Mouse (Mus musculus) lung, adult 2 months (tissue): Measurements from ENCODE around the gene Apol7b. TPM values are rescaled to one million over a fixed set of nuclear protein-coding genes. Genes with fewer than 3 reads are reported as not detected.
"Not testable (repeated sequence)": the region's sequence is repeated elsewhere in the genome, so short reads cannot be mapped to it uniquely, and the experiment has no call there.

Source experiments
- DNase-seq: peaks from one replicate; pipeline ENCODE4 v3.0.0; 2022
- H3K4me1 ChIP-seq: fragments of 200-500 bp; 2 replicates; pipeline ENCODE4 v1.6.1; 2011; ENCODE audit warnings: low read length; ENCODE audit not compliant: control insufficient read depth, insufficient read depth
- H3K4me3 ChIP-seq: fragments of 200-500 bp; replicated peaks from 2 replicates; pipeline ENCODE3; 2011; ENCODE audit warnings: low read depth, mild to moderate bottlenecking, control low read depth, low read length; ENCODE audit errors: extremely low read depth
- CTCF ChIP-seq: fragments of 200-500 bp; IDR thresholded peaks from 2 replicates; pipeline ENCODE4 v1.5.1; 2011; ENCODE audit warnings: mild to moderate bottlenecking, low read length, control low read depth; ENCODE audit not compliant: insufficient read depth
- POLR2A ChIP-seq: fragments of 200-500 bp; IDR thresholded peaks from 2 replicates; pipeline ENCODE4 v1.6.1; 2011; ENCODE audit warnings: low read depth, mild to moderate bottlenecking, control low read depth, low read length, borderline replicate concordance; ENCODE audit errors: extremely low read depth
- WGBS: fragments of 180-500 bp; shearing (Covaris S2); methylation state at CpG from one replicate; pipeline ENCODE4 v1.1.7; 2018; 5-methylcytosine and 5-hydroxymethylcytosine counted together
- polyA plus RNA-seq: library from polyadenylated mRNA; depleted of rRNA; stranded (reverse); fragments of >200 nt; gene quantifications from 2 replicates; pipeline ENCODE4 v1.2.3, GENCODE M21; 2012

The Apol7b gene
- polyA plus RNA-seq, 1 experiment = not detected

- WGBS = 53% methylated on average over 1 of the region's 4 CpGs
- not testable (repeated sequence) for H3K4me1 ChIP-seq, H3K4me3 ChIP-seq
Observed at GRCm38 (mm10) chr15:77411035-77411434, 36.3 kb downstream of the Apol7b start, which contains the start of gene Apol9a. TSS of gene Apol9a (minus strand) at chr15:77411135.

GRCm38 (mm10) chr15:77406370-77406769 lies 40.9 kb downstream of the Apol7b start:
- 55% methylated on average over 10 of the region's 10 CpGs for WGBS
- H3K4me3 ChIP-seq, H3K4me1 ChIP-seq, DNase-seq: not testable (repeated sequence)

More at GRCm38 (mm10) chr15:77411035-77411434, 36.3 kb downstream of the Apol7b start, which contains the start of gene Apol9a:
- not testable (repeated sequence) for DNase-seq

- H3K4me1 ChIP-seq, DNase-seq, H3K4me3 ChIP-seq: not testable (repeated sequence)
- 57% methylated on average over 9 of the region's 9 CpGs for WGBS
- 0 out of 2 replicates have a peak, but pooled peaks have one; percentile 22 for TF ChIP-seq CTCF
Observed at GRCm38 (mm10) chr15:77399027-77399426, 48.3 kb downstream of the Apol7b start, which contains the start of gene Apol7a. TSS of gene Apol7a (minus strand) at chr15:77399110.

GRCm38 (mm10) chr15:77397450-77398132 lies 49.7 kb downstream of the Apol7b start:
- not testable (repeated sequence) for H3K4me3 ChIP-seq, DNase-seq, H3K4me1 ChIP-seq
- 35% methylated on average over 11 of the region's 11 CpGs for WGBS

- 40% methylated on average over 3 of the region's 3 CpGs for WGBS
- not testable (repeated sequence) for DNase-seq, H3K4me3 ChIP-seq, H3K4me1 ChIP-seq
Observed at GRCm38 (mm10) chr15:77393832-77394231, 53.5 kb downstream of the Apol7b start.

GRCm38 (mm10) chr15:77387462-77387861 lies 59.8 kb downstream of the Apol7b start:
- Histone ChIP-seq H3K4me1 (no peaks in the 10 kb centered on the region), H3K4me3 (no peak overlapping the region)
- TF ChIP-seq POLR2A (no peak), CTCF (no peak)
- WGBS = 84% methylated on average over 2 of the region's 2 CpGs
- DNase-seq = no peak

- DNase-seq = no peak
- WGBS = 89% methylated on average over 7 of the region's 7 CpGs
- TF ChIP-seq POLR2A = no peak
- TF ChIP-seq CTCF = no peak
- Histone ChIP-seq H3K4me3 (no peak overlapping the region), H3K4me1 (no peaks in the 10 kb centered on the region)
Observed at GRCm38 (mm10) chr15:77384340-77385030, 62.8 kb downstream of the Apol7b start.

GRCm38 (mm10) chr15:77382880-77383279 lies 64.4 kb downstream of the Apol7b start:
- Histone ChIP-seq H3K4me3 (no peak overlapping the region), H3K4me1 (no peaks in the 10 kb centered on the region)
- TF ChIP-seq CTCF = no peak
- no peak for DNase-seq
- WGBS = 52% methylated on average over 1 of the region's 1 CpGs

- no peak for DNase-seq
- WGBS = 79% methylated on average over 11 of the region's 11 CpGs
- TF ChIP-seq CTCF = no peak
- no peak for TF ChIP-seq POLR2A
- H3K4me1 ChIP-seq = no peaks in the 10 kb centered on the region
- no peak overlapping the region for H3K4me3 ChIP-seq
Observed at GRCm38 (mm10) chr15:77382271-77382850, 64.9 kb downstream of the Apol7b start.

GRCm38 (mm10) chr15:77381481-77381880 lies 65.8 kb downstream of the Apol7b start:
- no peak for DNase-seq
- H3K4me1 ChIP-seq = no peaks in the 10 kb centered on the region
- no peak overlapping the region for H3K4me3 ChIP-seq
- WGBS = 69% methylated on average over 6 of the region's 6 CpGs
- no peak for TF ChIP-seq CTCF
- TF ChIP-seq POLR2A = no peak
